Mouse (Mus musculus) stomach, embryonic 15.5 days (tissue): ENCODE data around the gene Tcp10c. TPM values are rescaled to one million over a fixed set of nuclear protein-coding genes. Genes with fewer than 3 reads are reported as not detected.
A peak's percentile ranks its signal among the peaks of the same experiment; 100 is the strongest.
"Not testable (repeated sequence)": the region's sequence is repeated elsewhere in the genome, so short reads cannot be mapped to it uniquely, and the experiment has no call there.

Experiments used
- ATAC-seq: fragments of 200-750 bp; cut with Nextera tagmentation; 2 replicates; pipeline ENCODE4 v1.8.0; 2017; ENCODE audit warnings: low read depth, moderate number of reproducible peaks, moderate TSS enrichment; ENCODE audit not compliant: insufficient read depth, low FRiP score
- H3K27ac ChIP-seq: fragments of 300-500 bp; sonication (generic); 2 replicates; pipeline ENCODE4 v1.5.1; 2015; ENCODE audit warnings: mild to moderate bottlenecking, inconsistent platforms
- H3K27me3 ChIP-seq: fragments of 300-500 bp; sonication (generic); replicated peaks from 2 replicates; pipeline ENCODE4 v1.6.1; 2015; ENCODE audit warnings: inconsistent platforms
- H3K36me3 ChIP-seq: fragments of 300-500 bp; sonication (generic); 2 replicates; pipeline ENCODE4 v1.6.1; 2015; ENCODE audit warnings: inconsistent platforms
- H3K4me1 ChIP-seq: fragments of 300-500 bp; sonication (generic); 2 replicates; pipeline ENCODE4 v1.6.1; 2015; ENCODE audit warnings: inconsistent platforms
- H3K4me2 ChIP-seq: fragments of 300-500 bp; sonication (generic); 2 replicates; pipeline ENCODE4 v1.6.1; 2015; ENCODE audit warnings: mild to moderate bottlenecking, inconsistent platforms
- H3K4me3 ChIP-seq: fragments of 300-500 bp; sonication (generic); replicated peaks from 2 replicates; pipeline ENCODE4 v1.5.1; 2015; ENCODE audit warnings: inconsistent platforms
- H3K9ac ChIP-seq: fragments of 300-500 bp; sonication (generic); 2 replicates; pipeline ENCODE4 v1.6.1; 2015; ENCODE audit warnings: inconsistent platforms
- H3K9me3 ChIP-seq: fragments of 300-500 bp; sonication (generic); 2 replicates; pipeline ENCODE4 v1.6.1; 2016; ENCODE audit warnings: inconsistent platforms
- WGBS: fragments of 180-500 bp; shearing (Covaris S2); methylation state at CpG from one replicate; pipeline ENCODE4 v1.1.7; 2015; 5-methylcytosine and 5-hydroxymethylcytosine counted together
- polyA plus RNA-seq: library from polyadenylated mRNA; unstranded; fragments of >200 nt; fragmentation: Nextera tagmentation; extraction: Ambion mirVana; gene quantifications from 2 replicates; pipeline ENCODE4 v1.2.1, GENCODE M21; 2015

Tcp10c gene
- not detected in 2 replicates for polyA plus RNA-seq

DNA sequence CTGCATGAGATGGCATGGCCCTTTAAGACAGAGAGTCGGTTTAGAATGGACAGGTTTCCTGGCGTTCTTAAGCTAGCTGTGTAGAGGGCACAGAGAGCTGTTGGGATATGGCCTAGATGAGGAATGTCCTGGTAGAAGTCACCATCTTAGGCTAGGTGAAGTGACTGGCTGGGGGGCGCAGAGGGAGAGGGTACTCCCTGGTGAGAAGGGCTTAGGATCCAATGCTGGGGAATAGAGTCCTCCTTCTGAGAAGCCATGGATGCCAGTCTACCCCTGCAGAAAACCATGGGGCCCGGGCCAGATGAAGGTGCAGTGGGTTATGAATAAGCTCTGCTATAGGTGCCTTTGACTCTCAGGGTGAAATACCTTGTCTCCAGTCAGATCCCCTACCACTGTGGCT is at the start of gene Tcp10c:
Gene Tcp10c (plus strand): TSS at position 52 of the 400 bp plus-strand sequence.
- not testable (repeated sequence) for H3K4me2 ChIP-seq, H3K4me3 ChIP-seq, H3K9me3 ChIP-seq, H3K9ac ChIP-seq, H3K27me3 ChIP-seq, ATAC-seq, H3K36me3 ChIP-seq, H3K4me1 ChIP-seq, H3K27ac ChIP-seq
- 87% methylated on average over 4 of the region's 4 CpGs for WGBS

DNA sequence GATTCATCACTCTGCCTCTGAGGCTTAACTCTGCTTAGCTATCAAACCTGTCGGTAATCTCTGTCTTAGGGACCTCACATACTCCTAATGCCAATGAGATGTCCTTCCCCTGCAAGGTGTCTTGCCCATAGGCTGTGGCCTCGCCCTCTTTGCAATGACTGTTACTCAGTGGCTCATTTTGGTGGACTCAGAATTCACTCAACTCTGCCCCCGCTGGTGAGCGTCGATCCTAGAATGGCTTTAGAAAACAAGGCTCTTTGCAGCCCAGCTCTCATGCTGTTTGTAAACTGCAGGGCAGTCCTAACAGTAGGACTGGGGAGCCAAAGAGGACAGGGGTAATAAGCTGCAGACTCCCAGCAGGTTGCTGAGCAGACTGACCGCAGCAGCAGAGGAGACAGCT is 46.5 kb upstream of the Tcp10c start:
- ATAC-seq, H3K27ac ChIP-seq, H3K9me3 ChIP-seq, H3K4me1 ChIP-seq, H3K27me3 ChIP-seq, H3K9ac ChIP-seq, H3K4me2 ChIP-seq, H3K36me3 ChIP-seq, H3K4me3 ChIP-seq: not testable (repeated sequence)
- 79% methylated on average over 5 of the region's 6 CpGs for WGBS

DNA sequence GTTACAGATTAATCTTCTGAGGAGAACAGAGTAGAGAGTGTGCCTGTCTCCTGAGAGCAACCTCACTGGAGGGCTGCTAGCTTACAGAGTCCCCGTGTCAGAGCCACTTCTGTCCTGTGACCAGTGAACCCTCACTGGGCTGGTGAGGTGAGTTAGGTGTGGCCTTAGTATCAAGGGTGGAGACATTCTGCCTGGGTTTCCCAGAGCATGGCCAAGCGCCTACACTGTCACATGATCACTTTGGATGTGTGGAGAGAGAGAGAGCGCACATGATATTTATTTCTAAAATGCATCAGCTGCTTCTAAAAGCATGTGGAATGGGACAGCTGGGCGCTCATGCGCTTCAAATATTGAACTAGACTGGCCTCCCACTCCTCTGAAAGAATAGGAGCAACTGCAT is 46.0 kb upstream of the Tcp10c start:
- H3K36me3 ChIP-seq, H3K27ac ChIP-seq, H3K9me3 ChIP-seq, H3K4me2 ChIP-seq, H3K4me1 ChIP-seq, H3K9ac ChIP-seq, H3K27me3 ChIP-seq, H3K4me3 ChIP-seq: not testable (repeated sequence)
- peak; percentile 8; the same call in 1 of the 2 replicates for ATAC-seq
- WGBS, result 82% methylated on average over 5 of the region's 5 CpGs

DNA sequence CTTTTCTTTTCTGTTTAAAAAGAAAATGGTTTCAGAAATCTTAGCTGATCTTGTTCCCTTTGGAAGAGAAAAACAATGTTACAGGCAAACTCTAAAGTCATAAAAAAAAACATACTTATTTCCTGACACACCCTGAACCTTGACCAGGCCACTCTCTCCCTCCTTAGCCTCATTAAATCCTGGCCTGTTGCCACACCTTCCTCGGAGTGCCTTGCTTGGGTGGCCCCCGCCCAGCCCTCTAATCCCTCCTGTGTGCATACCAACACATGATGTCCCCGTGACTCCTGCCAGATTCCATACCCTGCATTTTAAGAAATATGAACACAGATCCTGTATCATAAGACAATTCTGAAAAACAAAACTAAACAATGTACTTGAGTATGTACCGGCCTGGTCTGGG is 45.6 kb upstream of the Tcp10c start:
- WGBS, result 83% methylated on average over 4 of the region's 4 CpGs
- ATAC-seq, result peak; percentile 51; the same call in 1 of the 2 replicates

DNA sequence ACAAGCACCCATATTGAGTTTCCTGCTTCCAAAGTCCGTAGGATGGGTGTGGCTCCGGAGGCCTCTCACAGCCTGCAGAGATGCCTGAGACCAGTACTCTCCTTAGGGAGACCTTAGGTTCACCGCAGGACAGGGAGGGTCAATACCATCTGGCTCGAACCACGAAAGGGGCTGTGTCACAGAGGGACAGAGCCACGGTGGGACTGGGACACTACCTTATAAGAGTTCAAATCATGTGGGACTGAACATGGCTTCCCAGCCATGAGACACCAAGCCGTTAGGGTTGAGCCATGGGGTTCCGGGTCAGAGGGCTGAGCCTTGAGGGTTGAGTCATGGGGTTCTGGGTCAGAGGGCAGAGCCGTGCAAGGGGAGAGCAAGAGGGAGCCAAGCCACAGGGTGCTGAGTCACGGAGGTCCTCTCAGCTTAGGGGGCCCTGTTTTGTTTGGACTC is 45.2 kb upstream of the Tcp10c start:
- not testable (repeated sequence) for H3K27ac ChIP-seq, H3K9me3 ChIP-seq, H3K9ac ChIP-seq, H3K27me3 ChIP-seq, H3K4me1 ChIP-seq, H3K4me3 ChIP-seq, H3K36me3 ChIP-seq, H3K4me2 ChIP-seq
- 86% methylated on average over 10 of the region's 10 CpGs for WGBS
- ATAC-seq, result peak; percentile 34

More for the DNA sequence above, 45.6 kb upstream of the Tcp10c start:
- not testable (repeated sequence) for H3K27me3 ChIP-seq, H3K4me1 ChIP-seq, H3K4me3 ChIP-seq, H3K9ac ChIP-seq, H3K27ac ChIP-seq, H3K36me3 ChIP-seq, H3K4me2 ChIP-seq, H3K9me3 ChIP-seq

DNA sequence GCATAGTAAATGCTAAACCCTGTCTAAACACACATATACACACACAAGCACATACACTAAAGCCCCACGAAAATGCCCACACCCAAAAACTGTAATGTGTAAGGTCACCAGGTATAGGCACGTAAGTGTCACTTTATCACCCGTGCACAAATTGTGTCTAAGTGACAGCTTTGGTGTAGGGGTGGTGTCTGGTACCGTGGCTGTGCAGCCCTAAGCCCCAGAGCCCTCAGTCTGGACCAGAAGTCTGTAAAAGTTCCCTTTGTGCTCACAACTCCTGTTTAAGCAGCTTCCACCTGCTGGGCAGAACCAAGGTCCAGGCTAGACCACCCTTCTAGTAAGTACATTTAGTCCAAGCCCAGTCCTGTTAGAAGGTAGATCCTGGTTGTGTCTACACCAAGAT is 24.4 kb upstream of the Tcp10c start:
- H3K27ac ChIP-seq, H3K4me1 ChIP-seq, H3K4me2 ChIP-seq, H3K27me3 ChIP-seq, H3K9me3 ChIP-seq, H3K4me3 ChIP-seq, H3K9ac ChIP-seq, H3K36me3 ChIP-seq: not testable (repeated sequence)
- ATAC-seq, result 0 out of 2 replicates have a peak, but pooled peaks have one; percentile 18
- 83% methylated on average over 4 of the region's 4 CpGs for WGBS

DNA sequence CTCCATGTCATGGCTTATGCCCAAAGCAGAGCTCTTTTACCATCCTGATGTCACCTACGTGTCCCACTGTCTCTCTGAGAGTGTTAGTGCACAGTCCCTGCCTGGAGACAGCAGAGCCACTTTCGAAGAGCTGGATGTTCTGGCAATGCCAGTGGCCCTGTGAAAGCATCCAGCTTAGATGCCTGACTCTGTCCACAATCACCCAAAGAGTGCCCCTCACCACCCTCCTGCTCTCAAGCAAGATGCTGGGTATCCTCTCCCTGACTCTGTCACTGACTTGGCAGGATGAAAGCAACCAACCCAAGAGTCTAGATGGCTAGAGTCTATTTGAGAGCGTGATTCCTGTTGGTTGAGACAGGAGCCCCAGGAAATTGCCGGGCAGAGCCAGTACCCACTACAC is 23.2 kb upstream of the Tcp10c start:
- H3K9ac ChIP-seq, H3K27me3 ChIP-seq, H3K4me2 ChIP-seq, H3K4me3 ChIP-seq, H3K36me3 ChIP-seq, ATAC-seq, H3K9me3 ChIP-seq, H3K4me1 ChIP-seq, H3K27ac ChIP-seq: not testable (repeated sequence)
- WGBS, result 68% methylated on average over 4 of the region's 4 CpGs

DNA sequence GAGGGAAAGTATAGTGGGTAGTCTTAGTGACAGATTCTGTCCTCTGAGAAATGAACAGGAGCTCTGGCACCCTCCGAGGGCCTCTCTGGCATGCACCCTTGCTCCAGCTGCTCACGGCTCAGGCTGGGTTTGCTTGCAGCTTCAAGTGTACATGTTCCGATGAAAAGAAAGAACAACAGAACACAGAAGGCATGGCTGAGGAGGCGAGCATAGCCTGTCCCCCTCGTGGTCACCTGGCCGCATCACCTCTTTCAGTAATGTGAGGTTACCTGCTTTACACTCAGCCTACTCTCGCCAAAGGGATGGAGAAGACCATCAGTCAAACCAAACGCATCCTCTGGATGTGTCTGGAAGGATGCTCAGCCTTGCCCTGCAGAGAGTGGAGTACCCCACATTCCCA is 21.9 kb upstream of the Tcp10c start:
- H3K27me3 ChIP-seq, ATAC-seq, H3K9me3 ChIP-seq, H3K9ac ChIP-seq, H3K4me2 ChIP-seq, H3K4me3 ChIP-seq, H3K4me1 ChIP-seq, H3K36me3 ChIP-seq, H3K27ac ChIP-seq: not testable (repeated sequence)
- 87% methylated on average over 8 of the region's 8 CpGs for WGBS

DNA sequence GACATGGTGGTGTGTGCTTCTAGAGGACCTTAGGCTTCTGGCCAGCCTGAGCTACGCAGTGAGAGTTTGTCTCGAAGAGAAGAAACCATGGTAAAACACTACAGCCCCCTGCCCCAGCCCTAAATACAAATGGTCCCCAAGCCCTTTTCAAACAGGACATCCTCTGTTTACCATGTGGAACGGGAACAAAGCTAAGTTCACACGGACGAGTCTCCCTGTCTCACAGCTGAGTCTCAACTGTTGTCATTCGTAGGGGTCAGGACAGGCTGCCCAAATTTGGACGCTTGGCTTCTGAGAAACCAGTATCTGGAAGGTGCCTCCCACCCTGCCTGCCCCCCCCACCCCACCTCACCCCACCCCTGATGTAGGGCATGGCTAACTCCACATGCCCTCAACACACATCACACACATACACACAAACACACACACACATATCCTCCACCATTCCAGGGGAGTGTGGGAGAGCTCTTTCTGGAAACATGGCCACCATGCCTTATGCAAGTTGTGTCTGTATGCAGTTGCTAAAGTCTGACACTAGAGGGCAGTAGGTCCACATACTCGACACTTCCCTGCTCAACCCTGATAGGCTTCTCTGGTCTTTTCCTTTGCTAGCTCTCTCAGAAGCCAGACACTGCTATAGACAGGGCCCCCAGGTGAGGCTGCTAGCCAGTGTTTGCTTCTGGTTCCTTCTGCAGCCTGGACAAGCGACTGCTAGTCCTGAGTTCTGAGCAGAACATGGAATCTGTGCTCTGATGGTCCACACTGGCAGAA is 17.2 kb upstream of the Tcp10c start:
- not testable (repeated sequence) for H3K27ac ChIP-seq, H3K9ac ChIP-seq, H3K4me2 ChIP-seq, H3K36me3 ChIP-seq, H3K27me3 ChIP-seq, H3K4me3 ChIP-seq, H3K4me1 ChIP-seq, H3K9me3 ChIP-seq
- peak; percentile 44 for ATAC-seq
- WGBS, result 64% methylated on average over 9 of the region's 9 CpGs

DNA sequence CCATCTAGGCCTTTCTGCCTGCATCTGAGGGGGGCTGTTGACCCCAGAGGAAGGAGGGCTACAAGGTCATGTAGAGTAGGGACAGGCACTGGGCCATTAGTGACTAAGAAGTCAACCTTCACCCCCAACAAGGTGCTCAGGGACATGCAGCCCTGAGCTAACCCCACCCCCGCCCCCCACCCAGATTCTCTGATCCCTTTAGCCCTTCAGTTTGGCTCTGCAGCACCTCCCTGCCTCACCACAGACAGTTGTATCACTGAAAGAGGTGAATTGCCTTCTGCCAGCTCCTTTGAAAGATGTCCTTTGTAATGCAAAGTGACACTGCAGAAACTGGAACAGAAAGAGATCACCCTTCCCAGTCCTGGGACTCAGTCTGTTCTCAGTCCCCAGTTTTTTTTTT is 16.4 kb upstream of the Tcp10c start:
- not testable (repeated sequence) for H3K27me3 ChIP-seq, H3K27ac ChIP-seq, H3K4me1 ChIP-seq, H3K4me2 ChIP-seq, H3K4me3 ChIP-seq, H3K9ac ChIP-seq, ATAC-seq, H3K36me3 ChIP-seq, H3K9me3 ChIP-seq
- WGBS, result 55% methylated on average over 1 of the region's 1 CpGs

DNA sequence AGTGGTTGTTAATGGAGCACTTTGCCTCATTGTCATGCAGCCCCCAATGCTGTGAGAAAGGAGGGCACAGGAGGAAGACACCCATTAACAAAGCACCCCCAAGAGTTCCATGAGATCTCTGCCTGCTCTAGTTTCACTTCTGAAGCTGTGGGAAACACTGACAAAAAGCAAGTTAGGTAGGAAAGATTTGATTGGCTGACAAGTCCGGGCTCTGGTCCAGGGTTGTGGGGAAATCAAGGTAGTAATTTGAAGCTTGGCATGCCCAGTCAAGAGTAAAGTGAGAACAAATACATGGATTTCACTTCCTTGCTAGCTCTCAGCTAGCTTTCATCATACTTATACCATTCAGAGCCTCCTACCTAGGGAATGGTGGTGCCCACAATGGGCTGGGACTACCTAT is 14.3 kb upstream of the Tcp10c start:
- not testable (repeated sequence) for H3K4me1 ChIP-seq, H3K27me3 ChIP-seq
- 83% methylated on average over 1 of the region's 1 CpGs for whole genome bisulfite sequencing

DNA sequence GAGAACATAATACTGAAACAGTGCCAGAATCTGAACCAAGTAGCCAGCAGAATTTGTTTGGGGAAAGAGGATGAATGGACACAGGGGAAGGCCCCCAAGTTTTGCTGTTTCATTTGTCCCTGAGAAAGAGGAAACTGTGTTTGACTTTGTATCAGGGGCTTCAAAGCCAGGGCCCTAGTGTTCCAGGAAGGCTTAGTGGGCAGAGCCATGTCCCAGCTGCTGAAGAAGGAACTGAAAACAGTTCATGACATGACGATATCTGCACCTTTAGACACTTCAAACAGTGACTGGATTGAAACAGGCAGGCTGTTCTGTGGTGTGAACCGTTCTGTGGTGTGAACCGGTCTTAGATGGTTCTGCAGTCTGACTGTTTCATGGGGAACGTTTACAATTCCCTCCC is 8.4 kb upstream of the Tcp10c start:
- H3K9me3 ChIP-seq, H3K4me2 ChIP-seq, ATAC-seq, H3K36me3 ChIP-seq, H3K27ac ChIP-seq, H3K27me3 ChIP-seq, H3K4me1 ChIP-seq, H3K9ac ChIP-seq, H3K4me3 ChIP-seq: not testable (repeated sequence)
- no CpG with 5 or more reads among the region's 4 CpGs for WGBS

More for the DNA sequence above, 14.3 kb upstream of the Tcp10c start:
- H3K9me3 ChIP-seq, H3K36me3 ChIP-seq, H3K27ac ChIP-seq, H3K9ac ChIP-seq, ATAC-seq, H3K4me2 ChIP-seq, H3K4me3 ChIP-seq: not testable (repeated sequence)

DNA sequence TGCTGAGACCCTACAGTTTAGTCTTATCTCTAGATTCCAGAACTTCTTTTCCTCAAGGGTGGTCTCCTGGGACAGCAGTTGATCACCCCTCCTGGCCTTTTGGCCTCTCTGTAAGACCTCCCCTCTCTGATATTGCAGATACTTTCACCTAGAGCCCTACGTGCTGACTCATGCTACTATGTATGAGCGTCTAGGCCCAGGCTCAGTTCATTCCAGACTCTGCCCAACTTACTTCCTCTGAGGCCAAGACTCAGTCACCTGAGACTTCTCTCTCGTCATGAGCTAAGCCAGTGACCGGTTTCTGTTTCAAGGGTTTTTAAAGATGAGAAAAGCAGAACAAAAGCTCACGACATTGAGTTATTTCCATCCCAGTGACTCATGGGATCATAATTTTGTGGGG is 4.8 kb upstream of the Tcp10c start:
- not testable (repeated sequence) for H3K4me3 ChIP-seq, H3K27me3 ChIP-seq, H3K4me2 ChIP-seq, H3K36me3 ChIP-seq, H3K27ac ChIP-seq, H3K9me3 ChIP-seq, H3K4me1 ChIP-seq, ATAC-seq, H3K9ac ChIP-seq
- 84% methylated on average over 5 of the region's 5 CpGs for WGBS
